Mouse (Mus musculus) testis, postnatal 10 days (tissue): ENCODE data around the gene Atp6v1b1.

Experiments used
- DNase-seq: peaks from one replicate; pipeline ENCODE4 v3.0.0; 2021; ENCODE audit warnings: low spot score

Atp6v1b1 gene

DNA sequence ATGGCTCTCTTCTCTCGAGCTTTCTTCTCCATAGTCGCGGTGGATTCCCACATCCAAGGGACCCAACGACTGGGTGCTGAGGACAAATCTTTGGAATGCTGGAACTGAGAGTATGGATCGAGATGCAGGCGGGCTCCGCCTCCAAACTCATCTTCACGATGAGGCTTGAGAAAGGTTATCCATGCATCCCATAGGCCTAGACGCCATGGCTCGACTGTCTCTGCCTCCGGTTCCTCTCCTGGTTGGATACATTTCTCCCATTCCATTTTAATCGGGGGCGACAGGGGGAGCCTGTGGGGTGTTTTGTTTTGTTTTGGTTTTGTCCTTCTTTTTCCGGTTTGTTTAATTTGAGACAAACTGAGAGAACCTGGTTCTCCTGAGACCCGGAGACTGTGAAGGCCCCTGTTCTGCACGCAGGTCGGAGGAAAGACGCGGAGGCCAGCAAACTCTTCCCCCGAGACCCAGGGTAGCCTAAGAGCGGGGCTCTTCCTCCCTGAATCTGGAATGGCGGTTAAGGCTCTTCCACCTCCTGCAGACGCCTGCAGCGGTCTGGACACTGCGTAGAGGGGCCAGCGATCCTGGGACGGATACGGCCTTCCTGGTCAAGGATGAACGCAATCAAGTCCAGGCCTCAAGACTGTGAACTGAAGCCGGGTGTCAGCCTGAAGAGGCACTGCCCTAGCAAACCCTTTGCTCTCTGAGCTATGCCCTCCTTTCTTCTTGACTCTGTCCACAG is 27.2 kb upstream of the Atp6v1b1 start:
- no peak for DNase-seq

GRCm38 (mm10) chr6:83717026-83717425 is 25.8 kb upstream of the Atp6v1b1 start:
- no peak for DNase-seq

GRCm38 (mm10) chr6:83722526-83722925 is 20.3 kb upstream of the Atp6v1b1 start:
- no peak for DNase-seq

- no peak for DNase-seq
These were observed 15.6 kb upstream of the Atp6v1b1 start for GRCm38 (mm10) chr6:83727178-83727577.

GRCm38 (mm10) chr6:83728488-83728887 is 14.3 kb upstream of the Atp6v1b1 start:
- no peak for DNase-seq

- DNase-seq: no peak
These were observed 13.3 kb upstream of the Atp6v1b1 start for GRCm38 (mm10) chr6:83729350-83729970.

DNA sequence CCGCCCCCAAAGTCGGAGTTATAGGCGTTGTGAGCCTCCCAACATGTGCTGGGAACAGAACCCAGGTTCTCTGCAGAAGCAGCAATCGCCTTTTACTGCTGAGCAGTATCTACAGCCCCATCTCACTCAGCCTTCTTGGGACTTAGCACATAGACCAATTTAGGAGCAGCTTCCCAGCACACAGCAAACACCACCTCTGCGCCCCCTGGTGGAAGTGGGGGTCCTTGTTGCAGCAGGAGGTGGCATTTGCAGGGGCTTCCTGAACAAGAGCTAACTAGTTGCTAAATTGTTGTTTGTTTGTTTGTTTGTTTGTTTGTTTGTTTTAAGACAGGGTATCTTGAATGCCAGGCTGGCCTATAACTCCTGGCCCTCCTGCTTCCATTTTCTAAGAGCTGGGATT is 11.7 kb upstream of the Atp6v1b1 start:
- peak; percentile 89 for DNase-seq

DNA sequence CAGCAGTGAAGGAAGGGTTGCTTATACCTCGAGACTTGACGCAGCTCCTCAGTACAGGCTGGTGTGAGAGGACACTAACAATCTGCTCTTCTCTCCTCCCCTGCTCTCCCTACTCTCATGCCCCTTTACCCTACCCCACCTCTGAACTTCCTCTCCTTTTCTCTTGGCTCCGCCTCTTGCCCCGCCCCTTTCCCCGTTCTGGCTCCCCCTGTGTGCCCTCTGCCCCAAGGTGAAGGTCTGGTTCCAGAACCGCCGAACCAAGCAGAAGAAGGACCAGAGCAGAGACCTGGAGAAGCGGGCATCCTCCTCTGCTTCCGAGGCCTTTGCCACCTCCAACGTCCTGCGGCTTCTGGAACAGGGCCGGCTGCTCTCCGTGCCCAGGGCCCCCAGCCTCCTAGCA is 5.5 kb upstream of the Atp6v1b1 start:
- peak; percentile 60 for DNase-seq

- no peak for DNase-seq
These were observed 4.2 kb upstream of the Atp6v1b1 start for GRCm38 (mm10) chr6:83738596-83738995.

- DNase-seq: no peak
These were observed 422 bp downstream of the Atp6v1b1 start for GRCm38 (mm10) chr6:83743212-83743611.

GRCm38 (mm10) chr6:83744126-83744525 is 1.3 kb downstream of the Atp6v1b1 start:
- no peak for DNase-seq

- no peak for DNase-seq
These were observed 1.8 kb downstream of the Atp6v1b1 start for GRCm38 (mm10) chr6:83744557-83744956.

DNA sequence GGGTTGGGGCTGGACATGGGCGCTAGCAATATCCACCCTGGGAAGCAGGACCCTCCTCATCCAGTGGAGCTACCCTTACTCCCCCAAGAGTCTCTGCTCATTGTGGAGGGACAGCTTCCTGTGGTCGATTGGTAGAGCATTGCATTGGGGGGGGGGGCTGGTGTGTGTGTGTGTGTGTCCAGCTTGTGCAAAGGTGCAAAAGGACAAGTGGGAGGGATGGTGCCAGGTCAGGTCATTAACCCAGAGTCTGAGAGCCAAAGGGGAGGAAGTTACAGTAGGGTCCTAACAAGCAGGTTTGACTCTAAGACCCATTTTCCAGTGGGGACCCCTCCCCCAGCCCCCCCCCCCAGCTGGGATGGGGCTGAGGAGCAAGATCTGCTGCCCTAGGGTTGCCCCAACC is 2.7 kb downstream of the Atp6v1b1 start:
- DNase-seq: no peak

GRCm38 (mm10) chr6:83749286-83749685 is 6.5 kb downstream of the Atp6v1b1 start:
- DNase-seq: no peak

- DNase-seq: peak; percentile 87
These were observed 7.4 kb downstream of the Atp6v1b1 start for GRCm38 (mm10) chr6:83750171-83750684.

GRCm38 (mm10) chr6:83756051-83756450 is 13.3 kb downstream of the Atp6v1b1 start:
- no peak for DNase-seq

DNA sequence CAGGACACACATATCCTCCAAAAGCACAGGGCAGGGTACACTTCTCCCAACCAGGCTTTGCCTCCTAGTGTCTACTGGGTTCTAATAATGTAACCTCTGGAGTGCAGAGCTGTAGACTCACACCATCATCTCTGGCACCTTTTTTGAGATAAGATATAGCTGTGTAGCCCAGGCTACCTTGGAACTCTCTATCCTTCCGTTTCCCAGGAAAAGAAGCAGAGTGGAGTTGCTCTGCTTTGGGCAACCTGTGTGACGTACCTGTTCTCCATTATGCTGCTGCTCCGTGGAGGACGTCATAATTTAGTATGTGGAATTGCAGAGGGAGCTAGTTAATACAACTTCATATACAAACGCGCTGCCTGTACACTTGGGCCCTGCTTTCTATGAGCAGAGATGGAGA is 19.6 kb downstream of the Atp6v1b1 start, which contains the start of gene Ankrd53:
Ankrd53 (plus strand) TSS at position 301 of the 400 bp plus-strand sequence.
- no peak for DNase-seq

- peak; percentile 67 for DNase-seq
These were observed 20.2 kb downstream of the Atp6v1b1 start for GRCm38 (mm10) chr6:83762880-83763431.

DNA sequence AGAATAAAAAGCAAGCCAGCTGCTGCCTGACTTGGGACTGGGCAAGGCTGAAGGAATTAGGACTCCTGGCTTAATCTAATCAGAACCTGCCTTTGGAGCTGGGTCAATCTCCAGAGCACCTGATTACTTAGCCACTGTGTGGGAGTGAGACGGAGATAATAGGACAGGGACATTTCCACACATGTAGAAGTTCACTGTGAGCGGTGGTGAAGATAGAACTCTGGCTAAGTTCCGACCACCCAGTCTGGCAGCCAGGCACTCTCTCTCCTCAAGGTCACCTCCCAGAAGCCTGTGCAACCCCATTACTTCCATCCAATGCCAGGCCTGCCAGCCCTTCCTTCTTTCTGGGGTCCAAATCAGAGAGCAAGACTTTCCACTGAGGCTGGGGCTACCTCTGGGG is 24.2 kb downstream of the Atp6v1b1 start:
- DNase-seq: no peak

DNA sequence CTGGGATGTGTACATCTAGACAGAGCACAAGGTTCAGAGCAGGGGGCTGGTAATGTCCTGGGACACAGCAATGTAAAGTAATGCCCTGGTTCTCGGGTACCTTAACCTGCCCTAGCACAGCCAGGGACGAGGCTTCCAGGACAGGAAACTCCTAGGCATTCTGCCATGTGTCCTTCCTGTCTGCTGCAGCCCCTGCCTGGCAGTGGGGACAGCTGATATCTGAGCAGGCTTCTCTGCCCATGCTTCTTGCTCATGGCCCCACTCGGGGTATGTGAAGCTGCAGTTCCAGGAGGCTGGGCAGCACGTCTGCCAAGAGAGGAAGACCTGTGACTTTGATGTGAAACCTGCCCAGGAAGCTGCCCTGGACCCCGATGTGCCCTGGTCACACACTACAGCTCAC is 25.7 kb downstream of the Atp6v1b1 start:
- no peak for DNase-seq

DNA sequence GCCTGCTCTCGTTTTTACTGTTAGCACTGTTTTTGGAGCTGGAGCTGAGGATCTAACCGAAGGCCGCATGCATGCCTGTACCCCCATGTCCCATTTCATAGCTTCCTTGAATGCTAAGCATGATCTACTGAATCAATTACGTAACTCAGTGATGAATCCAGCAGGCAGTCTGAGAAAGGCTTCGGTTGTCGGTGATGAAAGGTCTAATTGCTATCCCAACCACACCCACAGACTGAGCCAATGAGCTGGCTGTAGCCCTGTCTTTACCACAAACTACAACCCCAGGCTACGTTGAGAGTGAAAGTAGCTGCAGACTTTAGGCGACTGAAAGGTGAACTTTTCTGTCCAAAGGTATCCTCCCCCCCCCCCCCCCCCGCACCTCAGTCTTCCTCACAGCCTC is 31.3 kb downstream of the Atp6v1b1 start:
- DNase-seq: no peak

- no peak for DNase-seq
These were observed 32.2 kb downstream of the Atp6v1b1 start for GRCm38 (mm10) chr6:83774781-83775563.
